Mouse (Mus musculus) limb, embryonic 11.5 days (tissue): ENCODE results near the gene Coasy. TPM values are rescaled to one million over a fixed set of nuclear protein-coding genes. Genes with fewer than 3 reads are reported as not detected.

Experiments
- ATAC-seq: fragments of 200-750 bp; cut with Nextera tagmentation; 2 replicates; pipeline ENCODE4 v1.8.0; 2017; ENCODE audit warnings: low read depth; ENCODE audit not compliant: insufficient number of reproducible peaks, low FRiP score, low TSS enrichment
- DNase-seq: peaks from one replicate; pipeline ENCODE4 v3.0.0-alpha.2; 2015; ENCODE audit warnings: low spot score
- H3K27ac ChIP-seq: fragments of 300-500 bp; sonication (generic); replicated peaks from 2 replicates; pipeline ENCODE4 v1.5.1; 2014; ENCODE audit warnings: low read depth, mild to moderate bottlenecking, low read length
- H3K27me3 ChIP-seq: fragments of 300-500 bp; sonication (generic); 2 replicates; pipeline ENCODE4 v1.6.1; 2014; ENCODE audit warnings: mild to moderate bottlenecking, low read length, mixed read lengths; ENCODE audit not compliant: control insufficient read depth, insufficient read depth
- H3K36me3 ChIP-seq: fragments of 300-500 bp; sonication (generic); 2 replicates; pipeline ENCODE4 v1.6.1; 2014; ENCODE audit warnings: mild to moderate bottlenecking, low read length, moderate library complexity, mixed read lengths; ENCODE audit not compliant: control insufficient read depth, insufficient read depth
- H3K4me1 ChIP-seq: fragments of 300-500 bp; sonication (generic); 2 replicates; pipeline ENCODE4 v1.6.1; 2014; ENCODE audit warnings: low read length, mixed read lengths; ENCODE audit not compliant: control insufficient read depth, insufficient read depth
- H3K4me2 ChIP-seq: fragments of 300-500 bp; sonication (generic); 2 replicates; pipeline ENCODE4 v1.6.1; 2014; ENCODE audit warnings: low read depth, mild to moderate bottlenecking, moderate library complexity; ENCODE audit not compliant: severe bottlenecking
- H3K4me3 ChIP-seq: fragments of 300-500 bp; sonication (generic); 2 replicates; pipeline ENCODE4 v1.5.1; 2014; ENCODE audit warnings: low read depth, low read length
- H3K9ac ChIP-seq: fragments of 300-500 bp; sonication (generic); 2 replicates; pipeline ENCODE4 v1.6.1; 2014; ENCODE audit warnings: mild to moderate bottlenecking, low read length
- H3K9me3 ChIP-seq: fragments of 300-500 bp; sonication (generic); 2 replicates; pipeline ENCODE4 v1.6.1; 2016; ENCODE audit warnings: low read length; ENCODE audit not compliant: control insufficient read depth
- WGBS: fragments of 180-500 bp; shearing (Covaris S2); extraction: QIAGEN DNeasy Blood & Tissue Kit; methylation state at CpG from one replicate; pipeline ENCODE4 v1.1.7; 2014; 5-methylcytosine and 5-hydroxymethylcytosine counted together
- polyA plus RNA-seq: library from polyadenylated mRNA; unstranded; fragments of >200 nt; fragmentation: Nextera tagmentation; extraction: Ambion mirVana; gene quantifications from 2 replicates; pipeline ENCODE4 v1.2.1, GENCODE M21; 2014

Coasy gene
- polyA plus RNA-seq, 1 experiment from 2014 or later: 49.4 TPM

DNA sequence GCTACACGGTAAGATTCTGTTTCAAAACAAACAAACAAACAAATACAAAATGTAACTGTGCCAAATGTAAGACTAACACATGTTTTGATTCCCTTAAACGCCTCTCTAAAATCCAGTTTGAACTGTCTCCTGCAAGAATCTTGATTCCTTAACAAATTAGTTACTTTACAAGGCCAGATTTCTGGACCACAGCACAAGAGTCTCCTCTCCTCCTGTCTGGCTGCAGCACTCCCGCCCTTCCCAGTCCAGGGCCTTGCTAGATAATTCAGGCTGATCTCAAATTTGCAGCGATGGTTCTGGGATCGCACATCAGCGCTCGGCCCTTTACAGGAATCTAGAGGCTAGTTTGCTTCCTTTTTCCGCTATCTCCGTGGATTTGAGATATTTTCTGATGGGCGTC, 706 bp upstream of the Coasy start:
- Histone ChIP-seq H3K4me1 (peaks cover 14% of the 10 kb centered on the region), H3K27ac (no peak overlapping the region), H3K4me3 (peak overlapping the region; percentile 82), H3K4me2 (peak overlapping the region; percentile 96), H3K36me3 (no peaks in the 10 kb centered on the region), H3K9me3 (no peaks in the 10 kb centered on the region), H3K9ac (peak overlapping the region; percentile 22; the same call in 1 of the 2 replicates), H3K27me3 (peaks cover 49% of the 10 kb centered on the region)
- no peak for ATAC-seq
- no peak for DNase-seq
- 5% methylated on average over 10 of the region's 10 CpGs for WGBS

DNA sequence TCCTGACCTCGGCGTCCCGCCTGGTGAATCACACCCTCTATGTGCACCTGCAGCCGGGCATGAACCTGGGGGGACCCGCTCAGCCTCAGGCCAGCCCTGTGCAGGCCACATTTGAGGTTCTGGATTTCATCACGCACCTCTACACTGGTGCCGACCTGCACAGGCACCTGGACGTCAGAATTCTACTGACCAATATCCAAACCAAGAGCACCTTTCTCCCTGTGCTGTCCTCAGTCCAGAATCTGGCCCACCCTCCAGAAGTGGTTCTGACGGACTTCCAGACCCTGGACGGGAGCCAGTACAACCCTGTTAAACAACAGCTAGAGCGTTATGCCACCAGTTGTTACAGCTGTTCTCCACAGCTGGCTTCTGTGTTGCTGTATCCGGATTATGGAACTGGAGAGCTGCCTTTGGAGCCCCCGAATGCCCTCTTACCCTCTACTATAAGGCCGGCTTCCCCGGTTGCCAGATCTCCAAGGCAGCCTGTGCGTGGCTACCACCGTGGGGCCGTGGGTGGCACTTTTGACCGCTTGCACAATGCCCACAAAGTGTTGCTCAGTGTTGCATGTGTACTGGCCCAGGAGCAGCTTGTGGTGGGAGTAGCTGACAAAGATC, 825 bp downstream of the Coasy start:
- H3K36me3 ChIP-seq: no peaks in the 10 kb centered on the region
- H3K9me3 ChIP-seq: no peaks in the 10 kb centered on the region
- 40% methylated on average over 19 of the region's 19 CpGs for whole genome bisulfite sequencing
- H3K27ac ChIP-seq: no peak overlapping the region; the same call in 1 of the 2 replicates
- H3K4me1 ChIP-seq: peaks cover 21% of the 10 kb centered on the region
- no peak for DNase-seq
- peaks cover 35% of the 10 kb centered on the region for H3K27me3 ChIP-seq
- H3K4me2 ChIP-seq: peak overlapping the region; percentile 96
- ATAC-seq: 0 out of 2 replicates have a peak, but pooled peaks have one; percentile 11
- peak overlapping the region; percentile 82 for H3K4me3 ChIP-seq
- peak overlapping the region; percentile 90 for H3K9ac ChIP-seq

DNA sequence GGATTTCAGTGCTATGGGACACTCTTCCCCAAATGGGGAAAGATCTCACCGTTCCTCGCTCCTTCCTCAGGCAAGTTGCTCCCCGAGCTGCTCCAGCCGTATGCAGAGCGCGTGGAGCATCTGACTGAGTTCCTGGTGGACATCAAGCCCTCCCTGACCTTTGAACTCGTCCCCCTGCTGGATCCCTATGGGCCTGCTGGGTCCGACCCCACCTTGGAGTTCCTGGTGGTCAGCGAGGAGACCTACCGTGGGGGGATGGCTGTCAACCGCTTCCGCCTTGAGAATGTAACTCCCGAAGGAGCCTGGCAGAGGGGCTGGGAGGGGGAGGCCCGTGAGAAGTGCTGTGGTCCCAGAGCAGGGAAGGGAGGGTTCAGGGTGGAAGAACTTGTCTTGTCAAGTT, 1.9 kb downstream of the Coasy start:
- Histone ChIP-seq H3K9ac (no peak overlapping the region), H3K27ac (no peak overlapping the region), H3K27me3 (peaks cover 24% of the 10 kb centered on the region), H3K4me2 (no peak overlapping the region), H3K4me3 (no peak overlapping the region; the same call in 1 of the 2 replicates), H3K4me1 (peaks cover 21% of the 10 kb centered on the region), H3K36me3 (peaks cover 2% of the 10 kb centered on the region; the same call in 1 of the 2 replicates), H3K9me3 (no peaks in the 10 kb centered on the region)
- no peak for DNase-seq
- ATAC-seq: no peak
- 86% methylated on average over 14 of the region's 14 CpGs for WGBS

DNA sequence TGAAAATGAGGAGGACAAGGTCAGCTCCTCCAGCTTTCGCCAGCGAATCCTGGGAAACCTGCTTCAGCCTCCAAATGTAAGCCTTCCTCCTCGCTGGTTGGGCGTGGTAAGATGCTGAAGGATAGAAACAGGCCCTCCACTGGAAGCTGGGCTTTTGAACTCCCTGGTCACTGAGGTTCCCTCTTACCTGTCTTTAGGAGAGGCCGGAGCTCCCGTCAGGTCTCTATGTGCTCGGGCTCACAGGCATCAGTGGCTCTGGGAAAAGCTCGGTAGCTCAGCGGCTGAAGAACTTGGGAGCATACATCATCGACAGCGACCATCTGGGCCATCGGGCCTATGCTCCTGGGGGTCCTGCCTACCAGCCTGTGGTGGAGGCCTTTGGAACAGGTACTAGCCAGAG, 2.4 kb downstream of the Coasy start:
- H3K27ac ChIP-seq: no peak overlapping the region
- no peak for DNase-seq
- H3K27me3 ChIP-seq: peaks cover 18% of the 10 kb centered on the region
- no peak overlapping the region for H3K4me3 ChIP-seq
- H3K9me3 ChIP-seq: no peaks in the 10 kb centered on the region
- no peak overlapping the region for H3K9ac ChIP-seq
- H3K4me1 ChIP-seq: peaks cover 19% of the 10 kb centered on the region
- H3K4me2 ChIP-seq: no peak overlapping the region
- WGBS: 93% methylated on average over 12 of the region's 12 CpGs
- H3K36me3 ChIP-seq: peaks cover 7% of the 10 kb centered on the region
- ATAC-seq: no peak

DNA sequence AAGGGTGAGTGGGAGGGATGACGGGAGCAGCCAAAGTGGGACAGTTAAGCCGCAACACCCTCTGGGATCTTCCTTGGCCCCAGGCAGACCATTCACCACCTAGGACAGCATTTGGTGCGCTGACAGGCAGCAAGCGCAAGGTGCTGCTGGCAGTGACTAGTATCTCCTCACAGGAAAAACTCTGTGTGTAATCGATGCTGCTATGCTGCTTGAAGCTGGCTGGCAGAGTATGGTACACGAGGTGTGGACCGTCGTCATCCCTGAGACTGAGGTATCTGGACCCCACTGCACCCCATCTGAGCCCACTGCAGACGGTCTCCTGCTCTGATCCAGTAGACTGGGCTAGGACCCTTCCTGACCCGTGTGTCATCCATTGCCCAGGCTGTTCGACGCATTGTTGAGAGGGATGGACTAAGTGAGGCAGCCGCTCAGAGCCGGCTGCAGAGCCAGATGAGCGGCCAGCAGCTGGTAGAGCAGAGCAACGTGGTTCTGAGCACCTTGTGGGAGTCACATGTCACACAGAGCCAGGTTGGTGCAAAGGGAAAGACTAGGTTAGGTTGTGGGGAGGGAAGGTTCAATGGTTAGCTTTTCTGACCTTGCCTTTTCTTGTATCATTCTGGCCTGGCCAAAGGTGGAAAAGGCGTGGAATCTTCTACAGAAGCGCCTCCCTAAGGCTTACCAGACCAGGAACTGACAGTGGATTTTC, 3.4 kb downstream of the Coasy start:
- no peak overlapping the region for H3K4me2 ChIP-seq
- no peak overlapping the region for H3K27ac ChIP-seq

DNA sequence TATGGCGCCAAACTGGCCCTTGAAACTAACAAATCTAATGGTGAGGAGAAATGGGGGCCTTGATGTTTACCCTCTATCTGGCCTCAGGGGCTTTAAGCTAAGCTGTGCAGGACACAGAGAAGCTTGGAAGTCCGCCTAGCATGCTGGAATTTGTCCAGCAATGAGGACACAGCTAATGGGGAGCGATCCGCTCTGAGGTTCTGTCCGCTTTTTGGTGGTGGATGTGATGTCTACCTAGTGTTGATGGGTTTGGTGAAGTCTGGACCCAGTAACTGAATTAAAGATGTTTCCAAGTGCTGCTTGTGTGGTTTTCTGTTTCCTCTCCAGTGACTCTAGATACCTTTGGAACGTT, 3.9 kb downstream of the Coasy start:
- no peak overlapping the region for H3K4me3 ChIP-seq
- peak overlapping the region; percentile 72; the same call in 1 of the 2 replicates for H3K27ac ChIP-seq
- H3K4me1 ChIP-seq: peaks cover 18% of the 10 kb centered on the region
- peaks cover 18% of the 10 kb centered on the region for H3K36me3 ChIP-seq
- H3K9me3 ChIP-seq: no peaks in the 10 kb centered on the region
- DNase-seq (no peak), ATAC-seq (no peak)
- H3K27me3 ChIP-seq: peaks cover 4% of the 10 kb centered on the region
- WGBS: 86% methylated on average over 6 of the region's 6 CpGs
- H3K4me2 ChIP-seq: peak overlapping the region; percentile 91
- no peak overlapping the region for H3K9ac ChIP-seq

More for the DNA sequence above, 3.4 kb downstream of the Coasy start:
- ATAC-seq (no peak), DNase-seq (no peak)
- Histone ChIP-seq H3K36me3 (peaks cover 13% of the 10 kb centered on the region), H3K27me3 (peaks cover 9% of the 10 kb centered on the region), H3K4me1 (peaks cover 18% of the 10 kb centered on the region), H3K4me3 (no peak overlapping the region), H3K9ac (no peak overlapping the region), H3K9me3 (no peaks in the 10 kb centered on the region)
- 92% methylated on average over 18 of the region's 18 CpGs for WGBS

DNA sequence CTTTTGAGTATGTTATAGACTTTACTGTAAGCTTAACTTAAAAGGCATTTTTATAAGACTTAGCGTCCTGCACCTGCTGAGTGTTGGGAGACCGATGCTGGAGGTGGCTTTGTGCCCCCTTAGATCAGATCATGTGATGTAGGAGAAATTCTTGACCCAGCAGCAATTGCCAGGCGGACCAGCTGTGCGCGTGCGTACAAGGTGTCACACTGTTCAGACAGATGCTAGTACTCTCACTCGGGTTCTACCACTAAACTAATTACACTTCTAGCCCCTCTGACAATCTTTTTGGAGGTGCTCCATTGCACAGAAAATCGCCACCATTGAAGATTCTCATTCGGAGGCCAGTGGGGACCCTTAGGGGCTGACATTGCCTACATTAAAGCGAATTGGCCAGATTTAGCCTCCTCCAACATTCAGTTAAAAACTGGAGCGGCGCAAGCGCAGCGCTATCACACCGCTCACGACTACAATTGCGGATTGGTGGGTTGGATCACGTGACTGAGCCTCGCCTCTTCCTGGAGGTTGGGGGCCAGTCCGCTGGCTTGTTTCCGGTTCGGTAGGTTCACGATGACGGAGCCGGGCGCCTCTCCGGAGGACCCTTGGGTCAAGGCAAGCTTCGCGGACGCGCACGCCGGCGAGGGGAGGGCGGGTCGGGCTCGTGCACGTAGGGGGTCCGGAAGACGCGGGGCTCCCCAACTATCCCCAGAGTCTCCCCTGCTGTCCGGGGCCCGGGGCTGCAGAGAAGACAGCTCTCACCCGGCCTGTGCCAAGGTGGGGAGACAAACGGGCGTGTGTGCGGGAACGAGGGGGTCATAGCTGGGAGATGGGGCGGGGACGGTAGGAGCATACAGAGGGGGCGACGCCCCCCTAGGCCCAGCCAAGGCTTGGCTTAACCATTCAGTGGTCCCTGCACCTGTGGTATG, 4.7 kb downstream of the Coasy start, which contains the start of gene Mlx:
Mlx (plus strand) TSS at position 522 of the 926 bp plus-strand sequence.
- Histone ChIP-seq H3K9ac (peak within 1 kb of the TSS; percentile 67), H3K27ac (peak within 1 kb of the TSS; percentile 72), H3K36me3 (peaks cover 23% of the 10 kb centered on the region), H3K4me1 (peaks cover 18% of the 10 kb centered on the region), H3K4me2 (peak within 1 kb of the TSS; percentile 91), H3K9me3 (no peaks in the 10 kb centered on the region), H3K4me3 (peak within 1 kb of the TSS; percentile 82), H3K27me3 (no peaks in the 10 kb centered on the region)
- peak; percentile 86 for DNase-seq
- WGBS: 2% methylated on average over 52 of the region's 52 CpGs
- peak; percentile 76 for ATAC-seq

DNA sequence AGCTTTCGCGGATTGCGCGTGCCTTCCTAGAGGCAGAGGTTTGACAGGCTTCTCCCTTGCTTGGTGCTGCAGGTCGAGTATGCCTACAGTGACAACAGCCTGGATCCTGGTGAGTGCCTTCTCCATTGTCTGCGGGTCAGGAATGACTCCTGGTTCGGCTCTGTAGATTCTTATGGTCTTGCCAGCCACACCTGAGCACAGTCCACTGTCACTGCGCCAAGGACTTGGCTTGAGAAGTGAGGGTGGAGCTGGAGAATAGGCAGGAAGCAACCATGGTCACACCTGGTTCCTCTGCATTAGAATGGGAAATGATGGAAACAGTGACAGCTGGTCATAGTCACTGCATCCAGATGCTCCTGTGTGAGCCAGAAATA, 5.3 kb downstream of the Coasy start:
- DNase-seq (no peak), ATAC-seq (no peak)
- H3K9ac ChIP-seq: peak overlapping the region; percentile 67
- H3K27ac ChIP-seq: no peak overlapping the region
- peaks cover 18% of the 10 kb centered on the region for H3K4me1 ChIP-seq
- peak overlapping the region; percentile 82 for H3K4me3 ChIP-seq
- no peaks in the 10 kb centered on the region for H3K9me3 ChIP-seq
- H3K36me3 ChIP-seq: peaks cover 23% of the 10 kb centered on the region
- WGBS: 9% methylated on average over 8 of the region's 8 CpGs
- no peaks in the 10 kb centered on the region for H3K27me3 ChIP-seq
- H3K4me2 ChIP-seq: peak overlapping the region; percentile 91
